Mouse (Mus musculus) midbrain, embryonic 14.5 days (tissue): ENCODE results near the gene Sars2. TPM values are rescaled to one million over a fixed set of nuclear protein-coding genes. Genes with fewer than 3 reads are reported as not detected.

ENCODE experiments used
- ATAC-seq: fragments of 200-750 bp; cut with Nextera tagmentation; 2 replicates; pipeline ENCODE4 v1.8.0; 2017; ENCODE audit warnings: moderate number of reproducible peaks, moderate library complexity; ENCODE audit not compliant: low FRiP score, low TSS enrichment
- DNase-seq: peaks from one replicate; pipeline ENCODE4 v3.0.0-alpha.2; 2015
- H3K27ac ChIP-seq: fragments of 300-500 bp; sonication (generic); replicated peaks from 2 replicates; pipeline ENCODE4 v1.5.1; 2014; ENCODE audit warnings: mild to moderate bottlenecking, low read depth, low read length, moderate library complexity
- H3K27me3 ChIP-seq: fragments of 300-500 bp; sonication (generic); 2 replicates; pipeline ENCODE4 v1.6.1; 2014; ENCODE audit warnings: low read length, control low read depth, mixed read lengths; ENCODE audit not compliant: control insufficient read depth, insufficient read depth
- H3K36me3 ChIP-seq: fragments of 300-500 bp; sonication (generic); 2 replicates; pipeline ENCODE4 v1.6.1; 2014; ENCODE audit warnings: low read length, control low read depth; ENCODE audit not compliant: control insufficient read depth, insufficient read depth
- H3K4me1 ChIP-seq: fragments of 300-500 bp; sonication (generic); 2 replicates; pipeline ENCODE4 v1.6.1; 2014; ENCODE audit warnings: mild to moderate bottlenecking, antibody characterized with exemption, low read length, control low read depth; ENCODE audit not compliant: control insufficient read depth, insufficient read depth
- H3K4me2 ChIP-seq: fragments of 300-500 bp; sonication (generic); 2 replicates; pipeline ENCODE4 v1.6.1; 2014; ENCODE audit warnings: mild to moderate bottlenecking, low read length, moderate library complexity
- H3K4me3 ChIP-seq: fragments of 300-500 bp; sonication (generic); replicated peaks from 2 replicates; pipeline ENCODE4 v1.5.1; 2014; ENCODE audit warnings: low read depth, low read length
- H3K9ac ChIP-seq: fragments of 300-500 bp; sonication (generic); replicated peaks from 2 replicates; pipeline ENCODE4 v1.6.1; 2014; ENCODE audit warnings: mild to moderate bottlenecking, low read length, moderate library complexity
- H3K9me3 ChIP-seq: fragments of 300-500 bp; sonication (generic); 2 replicates; pipeline ENCODE4 v1.6.1; 2016; ENCODE audit warnings: low read length, control low read depth, mixed read lengths; ENCODE audit not compliant: control insufficient read depth
- WGBS: fragments of 180-500 bp; shearing (Covaris S2); extraction: QIAGEN DNeasy Blood & Tissue Kit; methylation state at CpG from one replicate; pipeline ENCODE4 v1.1.7; 2014; 5-methylcytosine and 5-hydroxymethylcytosine counted together
- polyA plus RNA-seq: library from polyadenylated mRNA; unstranded; fragments of >200 nt; fragmentation: Nextera tagmentation; extraction: Ambion mirVana; gene quantifications from 2 replicates; pipeline ENCODE4 v1.2.1, GENCODE M21; 2014

Gene Sars2
- polyA plus RNA-seq, 1 experiment from 2014 or later = 16.8 TPM

DNA sequence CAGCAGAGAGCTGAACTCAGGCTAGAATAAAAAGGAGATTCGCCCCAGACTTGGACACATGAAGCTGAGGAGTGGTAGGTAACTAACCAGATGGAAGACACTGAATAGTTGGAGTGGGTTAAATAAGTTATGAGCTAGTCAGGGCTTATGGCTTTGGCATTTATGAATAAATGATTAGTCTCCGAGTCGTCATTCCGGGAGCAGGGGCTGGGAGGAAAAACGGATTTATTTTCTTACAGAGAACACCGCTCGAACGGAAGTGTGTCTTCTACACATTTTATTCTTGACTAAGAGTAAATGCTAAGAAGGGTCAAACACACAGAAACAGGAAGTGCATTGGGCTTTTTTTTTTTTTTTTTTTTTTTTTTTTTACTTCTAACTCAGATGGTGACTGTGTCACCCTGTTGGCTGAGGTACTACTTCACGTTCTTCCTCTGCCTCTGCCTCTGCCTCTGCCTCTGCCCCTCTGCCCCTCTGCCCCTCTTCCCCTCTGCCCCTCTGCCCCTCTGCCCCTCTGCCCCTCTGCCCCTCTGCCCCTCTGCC, 39.1 kb upstream of the Sars2 start:
- Histone ChIP-seq H3K27ac (no peak overlapping the region), H3K4me1 (no peaks in the 10 kb centered on the region), H3K36me3 (no peaks in the 10 kb centered on the region), H3K9ac (no peak overlapping the region), H3K4me2 (no peak overlapping the region), H3K27me3 (no peaks in the 10 kb centered on the region), H3K4me3 (no peak overlapping the region), H3K9me3 (no peaks in the 10 kb centered on the region)
- WGBS = 75% methylated on average over 9 of the region's 9 CpGs
- ATAC-seq (no peak), DNase-seq (no peak)

- DNase-seq (no peak), ATAC-seq (no peak)
- no peaks in the 10 kb centered on the region for H3K27me3 ChIP-seq
These were observed 32.3 kb upstream of the Sars2 start for GRCm38 (mm10) chr7:28709454-28709853.

DNA sequence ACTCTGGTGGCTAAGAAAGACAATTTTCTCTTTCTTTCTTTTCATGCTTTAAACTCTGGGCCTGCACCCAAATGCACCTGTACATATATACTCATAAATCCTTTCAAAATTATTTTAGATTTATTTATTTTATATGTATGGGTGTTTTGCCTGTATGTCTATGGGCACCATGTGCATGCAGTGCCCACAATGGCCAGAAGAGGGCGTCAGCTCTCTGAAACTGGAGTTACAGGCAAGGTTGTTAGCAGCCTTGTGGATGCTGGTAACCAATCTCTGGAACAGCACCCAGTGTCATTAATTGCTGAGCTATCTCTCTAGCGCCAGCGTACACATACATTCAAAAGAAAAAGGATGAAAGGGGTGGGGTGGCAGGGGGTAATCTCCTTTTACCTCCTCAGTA, 30.8 kb upstream of the Sars2 start:
- Histone ChIP-seq H3K4me2 (no peak overlapping the region), H3K36me3 (no peaks in the 10 kb centered on the region)

More at GRCm38 (mm10) chr7:28709454-28709853, 32.3 kb upstream of the Sars2 start:
- H3K4me2 ChIP-seq = no peak overlapping the region
- H3K4me1 ChIP-seq = no peaks in the 10 kb centered on the region
- H3K9me3 ChIP-seq = no peaks in the 10 kb centered on the region
- no peak overlapping the region for H3K4me3 ChIP-seq
- H3K9ac ChIP-seq = no peak overlapping the region
- H3K27ac ChIP-seq = no peak overlapping the region
- H3K36me3 ChIP-seq = no peaks in the 10 kb centered on the region

GRCm38 (mm10) chr7:28714667-28715066, 27.1 kb upstream of the Sars2 start:
- H3K4me1 ChIP-seq = no peaks in the 10 kb centered on the region; the same call in 1 of the 2 replicates
- H3K27me3 ChIP-seq = no peaks in the 10 kb centered on the region
- H3K27ac ChIP-seq = no peak overlapping the region
- H3K4me2 ChIP-seq = no peak overlapping the region
- no peak overlapping the region for H3K4me3 ChIP-seq
- ATAC-seq (no peak), DNase-seq (no peak)
- WGBS = 87% methylated on average over 5 of the region's 5 CpGs
- H3K36me3 ChIP-seq = no peaks in the 10 kb centered on the region
- H3K9me3 ChIP-seq = no peaks in the 10 kb centered on the region
- H3K9ac ChIP-seq = no peak overlapping the region

More for the DNA sequence above, 30.8 kb upstream of the Sars2 start:
- Histone ChIP-seq H3K9ac (no peak overlapping the region), H3K27me3 (no peaks in the 10 kb centered on the region), H3K4me3 (no peak overlapping the region), H3K9me3 (no peaks in the 10 kb centered on the region), H3K27ac (no peak overlapping the region), H3K4me1 (no peaks in the 10 kb centered on the region)
- WGBS = 65% methylated on average over 3 of the region's 3 CpGs
- ATAC-seq (no peak), DNase-seq (no peak)

DNA sequence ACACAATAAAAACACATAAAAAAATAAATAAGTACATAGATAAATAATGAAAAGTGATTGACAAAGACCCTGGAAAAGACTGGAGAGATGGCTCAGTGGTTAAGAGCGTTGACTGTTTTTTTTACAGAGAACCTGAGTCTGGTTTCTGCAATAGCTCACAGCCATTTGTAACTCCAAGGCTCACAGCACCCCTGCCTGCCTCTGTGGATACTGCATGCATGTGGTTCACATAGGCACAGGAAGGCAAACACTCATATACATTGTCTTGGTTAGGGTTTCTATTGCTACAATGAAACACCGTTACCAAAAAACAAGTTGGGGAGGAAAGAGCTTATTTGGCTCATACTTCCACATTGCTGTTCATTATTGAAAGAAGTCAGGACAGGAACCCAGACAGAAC, 26.2 kb upstream of the Sars2 start:
- DNase-seq = no peak
- Histone ChIP-seq H3K4me1 (no peaks in the 10 kb centered on the region; the same call in 1 of the 2 replicates), H3K4me3 (no peak overlapping the region), H3K36me3 (no peaks in the 10 kb centered on the region), H3K27me3 (no peaks in the 10 kb centered on the region), H3K9me3 (no peaks in the 10 kb centered on the region), H3K4me2 (no peak overlapping the region), H3K9ac (no peak overlapping the region), H3K27ac (no peak overlapping the region)
- ATAC-seq = no peak
- 98% methylated on average over 2 of the region's 2 CpGs for WGBS

- no peak within 1 kb of the TSS for H3K27ac ChIP-seq
- peak within 1 kb of the TSS; percentile 70 for H3K4me2 ChIP-seq
- peak within 1 kb of the TSS; percentile 36 for H3K4me3 ChIP-seq
- H3K36me3 ChIP-seq = no peaks in the 10 kb centered on the region
- H3K4me1 ChIP-seq = no peaks in the 10 kb centered on the region; the same call in 1 of the 2 replicates
- peak within 1 kb of the TSS; percentile 52 for H3K9ac ChIP-seq
- H3K27me3 ChIP-seq = no peaks in the 10 kb centered on the region
- under 1% methylated on average over 36 of the region's 36 CpGs for WGBS
- peak; percentile 48 for ATAC-seq
- peak; percentile 74 for DNase-seq
- no peaks in the 10 kb centered on the region for H3K9me3 ChIP-seq
These were observed 25.1 kb upstream of the Sars2 start, which contains the start of gene Fbxo17 for GRCm38 (mm10) chr7:28716590-28717281. Fbxo17 (plus strand) TSS chr7:28716804.

DNA sequence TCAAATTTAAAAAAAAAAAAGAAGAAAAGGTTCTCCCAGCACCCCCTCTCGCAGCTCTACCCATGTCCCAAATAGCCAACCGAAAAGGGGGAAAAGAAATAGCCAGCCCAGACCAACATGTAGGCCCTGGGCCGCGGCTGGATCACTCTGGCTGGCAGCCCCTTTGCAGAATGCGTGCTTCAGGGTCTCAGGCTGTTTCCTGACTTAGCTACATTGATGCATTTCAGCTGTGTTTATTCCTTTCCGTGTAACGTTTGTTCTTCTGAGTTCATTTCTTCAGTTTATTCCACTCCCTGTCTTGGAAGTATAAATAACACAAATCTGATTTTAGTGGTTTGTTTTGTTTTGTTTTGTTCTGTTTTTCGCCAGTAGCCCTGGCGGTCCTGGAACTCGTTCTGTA, 24.1 kb upstream of the Sars2 start:
- DNase-seq (no peak), ATAC-seq (no peak)
- H3K27me3 ChIP-seq = no peaks in the 10 kb centered on the region
- H3K4me3 ChIP-seq = no peak overlapping the region
- 93% methylated on average over 10 of the region's 10 CpGs for WGBS
- H3K9ac ChIP-seq = no peak overlapping the region
- no peaks in the 10 kb centered on the region for H3K9me3 ChIP-seq
- H3K4me1 ChIP-seq = no peaks in the 10 kb centered on the region; the same call in 1 of the 2 replicates
- no peak overlapping the region for H3K4me2 ChIP-seq
- H3K36me3 ChIP-seq = no peaks in the 10 kb centered on the region
- no peak overlapping the region for H3K27ac ChIP-seq

- Histone ChIP-seq H3K4me2 (no peak overlapping the region), H3K4me1 (no peaks in the 10 kb centered on the region; the same call in 1 of the 2 replicates), H3K9me3 (no peaks in the 10 kb centered on the region), H3K4me3 (no peak overlapping the region), H3K27ac (no peak overlapping the region), H3K36me3 (no peaks in the 10 kb centered on the region), H3K27me3 (no peaks in the 10 kb centered on the region), H3K9ac (no peak overlapping the region)
- no peak for ATAC-seq
- WGBS = 69% methylated on average over 4 of the region's 4 CpGs
- DNase-seq = no peak
These were observed 22.6 kb upstream of the Sars2 start for GRCm38 (mm10) chr7:28719159-28719558.

- ATAC-seq (no peak), DNase-seq (no peak)
- Histone ChIP-seq H3K36me3 (no peaks in the 10 kb centered on the region), H3K9ac (no peak overlapping the region), H3K9me3 (no peaks in the 10 kb centered on the region), H3K27me3 (no peaks in the 10 kb centered on the region), H3K4me3 (no peak overlapping the region), H3K4me2 (no peak overlapping the region), H3K4me1 (no peaks in the 10 kb centered on the region; the same call in 1 of the 2 replicates), H3K27ac (no peak overlapping the region)
- WGBS = 93% methylated on average over 2 of the region's 2 CpGs
These were observed 22.1 kb upstream of the Sars2 start for GRCm38 (mm10) chr7:28719650-28720049.
